ENCODE assay signal across 23 mouse cellular contexts in genomic region chr5:112893462-112894060, GRCm38 (mm10). TPM values are rescaled to one million over a fixed set of nuclear protein-coding genes. Genes with fewer than 3 reads are reported as not detected.
DNase-seq lines count a peak whose midpoint lies in the region; TF ChIP-seq lines count a peak whose summit lies in the region.
"Had no signal": no experiment of that assay in that cellular context is flagged by ENCODE, and none has a peak within 500 bp of the region (broad histone marks: within the 10 kb centered on the region; RNA-seq: fewer than 3 reads in every experiment).

No protein-coding gene starts in this region.

- no peak for TF ChIP-seq CTCF in kidney, adult 2 months (conservative IDR thresholded peaks at IDR 0.05; ENCODE audit: insufficient read depth, insufficient read length, low read depth, low read length)
- TF ChIP-seq CTCF in lung, adult 2 months (IDR thresholded peaks at IDR 0.05; ENCODE audit: insufficient read depth, low read length) = no peak

- no peak for TF ChIP-seq POLR2A in kidney, adult 2 months (IDR thresholded peaks at IDR 0.05; ENCODE audit: low read depth, low read length)
- TF ChIP-seq POLR2A in lung, adult 2 months (IDR thresholded peaks at IDR 0.05; ENCODE audit: borderline replicate concordance, extremely low read depth, low read depth, low read length) = no peak

- no peak overlapping the region for H3K27ac ChIP-seq in heart, embryonic 10.5 days
- no peak overlapping the region for H3K27ac ChIP-seq in kidney, adult 2 months (ENCODE audit: insufficient read depth, low read depth, low read length)
- H3K27ac ChIP-seq: forebrain, embryonic 10.5 days; hindbrain, embryonic 12.5 days; left cerebral cortex, adult 2 months; limb, embryonic 15.5 days; midbrain, embryonic 13.5 days; stomach, embryonic 15.5 days had no signal

- H3K4me1 ChIP-seq in heart, embryonic 10.5 days = peaks cover 45% of the 10 kb centered on the region
- H3K4me1 ChIP-seq in kidney, adult 2 months (ENCODE audit: control insufficient read depth, insufficient read depth, low read length) = no peaks in the 10 kb centered on the region
- H3K4me1 ChIP-seq in lung, adult 2 months (ENCODE audit: control insufficient read depth, insufficient read depth, low read length) = no peaks in the 10 kb centered on the region
- H3K4me1 ChIP-seq: limb, embryonic 15.5 days; megakaryocyte, embryonic 14.5 days; stomach, embryonic 15.5 days had no signal

- no peak overlapping the region for H3K4me3 ChIP-seq in heart, embryonic 10.5 days
- H3K4me3 ChIP-seq in kidney, adult 2 months (ENCODE audit: insufficient read depth, low read depth, low read length) = no peak overlapping the region
- H3K4me3 ChIP-seq in lung, adult 2 months (replicated peaks; ENCODE audit: extremely low read depth, low read depth, low read length) = no peak overlapping the region
- H3K4me3 ChIP-seq: forebrain, embryonic 10.5 days; hindbrain, embryonic 12.5 days; left cerebral cortex, adult 2 months; limb, embryonic 15.5 days; megakaryocyte, embryonic 14.5 days; midbrain, embryonic 13.5 days; stomach, embryonic 15.5 days had no signal

- no peaks in the 10 kb centered on the region for H3K9me3 ChIP-seq in heart, embryonic 10.5 days
- H3K9me3 ChIP-seq: forebrain, embryonic 10.5 days; hindbrain, embryonic 12.5 days; limb, embryonic 15.5 days; midbrain, embryonic 13.5 days; stomach, embryonic 15.5 days had no signal

- H3K27me3 ChIP-seq in heart, embryonic 10.5 days (ENCODE audit: insufficient read depth, poor library complexity, severe bottlenecking) = no peaks in the 10 kb centered on the region
- no peaks in the 10 kb centered on the region for H3K27me3 ChIP-seq in kidney, adult 2 months (replicated peaks; ENCODE audit: control insufficient read depth, insufficient read depth, low read length)
- H3K27me3 ChIP-seq: hindbrain, embryonic 12.5 days; limb, embryonic 15.5 days; midbrain, embryonic 13.5 days; stomach, embryonic 15.5 days had no signal

- peak; percentile 27 for DNase-seq in heart, adult 8-10 months (ENCODE audit: low spot score)
- no peak for DNase-seq in heart, embryonic 10.5 days (ENCODE audit: low spot score)
- peak; percentile 25 for DNase-seq in kidney, adult 2 months
- DNase-seq in kidney, adult 18-20 months = no peak
- DNase-seq in lung, postnatal 36 days = peak; percentile 12
- no peak for DNase-seq in lung, adult 2 months
- DNase-seq in layer of hippocampus, postnatal 25 days (ENCODE audit: extremely low spot score in 1 of 2, low spot score in 1 of 2) = no peak
- DNase-seq: adrenal gland, adult 2 months; cerebellum, adult 11 months; cerebellum, adult 9-11 months; left cerebral cortex, postnatal 4 days; lung, postnatal 14 days; thymus, postnatal 25 days had no signal

- 75% methylated on average over 5 of the region's 5 CpGs for WGBS in heart, embryonic 10.5 days
- 49% methylated on average over 5 of the region's 5 CpGs for WGBS in kidney, adult 2 months
- 54% methylated on average over 5 of the region's 5 CpGs for WGBS in lung, adult 2 months

- H3K36me3 ChIP-seq in heart, embryonic 10.5 days = peaks cover 30% of the 10 kb centered on the region
- H3K36me3 ChIP-seq in kidney, adult 2 months (ENCODE audit: control insufficient read depth, insufficient read depth, low read length) = no peaks in the 10 kb centered on the region
- H3K36me3 ChIP-seq: forebrain, embryonic 10.5 days; hindbrain, embryonic 12.5 days; limb, embryonic 15.5 days; midbrain, embryonic 13.5 days; stomach, embryonic 15.5 days had no signal

RNA-seq across cellular contexts. Expression of gene Myo18b, which starts 2.6 kb away (rescaled TPM):
- 100 to 1,000 TPM; 211 to 246 (median 225) TPM for total RNA-seq in heart, adult 8-10 months (2022)
- polyA plus RNA-seq in heart, embryonic 10.5 days (2016; fragmentation: Nextera tagmentation; extraction: Ambion mirVana) = 17.0 and 28.0 TPM in 2 replicates
- polyA plus RNA-seq in kidney, adult 2 months (2012; rRNA removed) = 0.12 and 1.2 TPM in 2 replicates
- 1.9 and 5.5 TPM in 2 replicates for polyA plus RNA-seq in lung, adult 2 months (2012; rRNA removed)
- total RNA-seq in layer of hippocampus, postnatal 25 days (2021) = 1 to 10 TPM; 1.0 to 1.7 TPM
- total RNA-seq: MEL; monocyte, adult 5-6 weeks had no signal
- polyA plus RNA-seq: C2C12 had no signal

Comparison
In these comparisons a context has a peak if more than half of its experiments do, and no peak if none do; other contexts are left out.
1. DNase-seq: peak in heart, adult 8-10 months (single experiment), kidney, adult 2 months (single experiment) and lung, postnatal 36 days (single experiment); none in heart, embryonic 10.5 days (single experiment), kidney, adult 18-20 months (single experiment), lung, adult 2 months (single experiment) and layer of hippocampus, postnatal 25 days (0 of 2).